Mouse (Mus musculus) liver, embryonic 16.5 days (tissue): Measurements from ENCODE around the gene Btn2a2. TPM values are rescaled to one million over a fixed set of nuclear protein-coding genes. Genes with fewer than 3 reads are reported as not detected.
A peak's percentile ranks its signal among the peaks of the same experiment; 100 is the strongest.

Source experiments
- ATAC-seq: fragments of 200-750 bp; cut with Nextera tagmentation; 2 replicates; pipeline ENCODE4 v1.8.0; 2017; ENCODE audit warnings: low read depth, mild to moderate bottlenecking, moderate number of reproducible peaks, moderate library complexity
- H3K27ac ChIP-seq: fragments of 300-500 bp; sonication (generic); 2 replicates; pipeline ENCODE4 v1.5.1; 2014; ENCODE audit warnings: mild to moderate bottlenecking, low read length
- H3K27me3 ChIP-seq: fragments of 300-500 bp; sonication (generic); 2 replicates; pipeline ENCODE4 v1.6.1; 2014; ENCODE audit warnings: low read depth, low read length, mixed read lengths; ENCODE audit not compliant: control insufficient read depth, insufficient read depth
- H3K36me3 ChIP-seq: fragments of 300-500 bp; sonication (generic); 2 replicates; pipeline ENCODE4 v1.6.1; 2014; ENCODE audit warnings: mild to moderate bottlenecking; ENCODE audit not compliant: control insufficient read depth, insufficient read depth
- H3K4me1 ChIP-seq: fragments of 300-500 bp; sonication (generic); 2 replicates; pipeline ENCODE4 v1.6.1; 2014; ENCODE audit warnings: low read depth, low read length, mixed read lengths; ENCODE audit not compliant: control insufficient read depth
- H3K4me2 ChIP-seq: fragments of 300-500 bp; sonication (generic); 2 replicates; pipeline ENCODE4 v1.6.1; 2014; ENCODE audit warnings: low read depth, low read length, mixed read lengths
- H3K4me3 ChIP-seq: fragments of 300-500 bp; sonication (generic); 2 replicates; pipeline ENCODE4 v1.5.1; 2014; ENCODE audit warnings: low read depth, mild to moderate bottlenecking, low read length
- H3K9ac ChIP-seq: fragments of 300-500 bp; sonication (generic); 2 replicates; pipeline ENCODE4 v1.6.1; 2014; ENCODE audit warnings: low read depth, low read length
- H3K9me3 ChIP-seq: fragments of 300-500 bp; sonication (generic); replicated peaks from 2 replicates; pipeline ENCODE4 v1.6.1; 2016; ENCODE audit warnings: low read length; ENCODE audit not compliant: control insufficient read depth
- WGBS: fragments of 180-500 bp; shearing (Covaris S2); extraction: QIAGEN DNeasy Blood & Tissue Kit; methylation state at CpG from one replicate; pipeline ENCODE4 v1.1.7; 2014; ENCODE audit not compliant: insufficient replicate concordance; 5-methylcytosine and 5-hydroxymethylcytosine counted together
- microRNA-seq: library from miRNA; unstranded; fragments of <30 nt; microRNA quantifications from one replicate; pipeline ENCODE4, GENCODE M21; 2016
- polyA plus RNA-seq: library from polyadenylated mRNA; unstranded; fragments of >200 nt; fragmentation: Nextera tagmentation; extraction: Ambion mirVana; gene quantifications from 2 replicates; pipeline ENCODE4 v1.2.1, GENCODE M21; 2015

The Btn2a2 gene
- polyA plus RNA-seq, 1 experiment from 2014 or later: not detected

- no peak overlapping the region for H3K4me3 ChIP-seq
- no peaks in the 10 kb centered on the region for H3K36me3 ChIP-seq
- ATAC-seq: no peak
- H3K27me3 ChIP-seq: no peaks in the 10 kb centered on the region
- no peak overlapping the region for H3K27ac ChIP-seq
- no peaks in the 10 kb centered on the region for H3K9me3 ChIP-seq
- no peak overlapping the region for H3K9ac ChIP-seq
- 50% methylated on average over 16 of the region's 16 CpGs for WGBS
- H3K4me1 ChIP-seq: peaks cover 32% of the 10 kb centered on the region
- no peak overlapping the region for H3K4me2 ChIP-seq
These were observed 60.3 kb downstream of the Btn2a2 start for GRCm38 (mm10) chr13:23428166-23428993.

Small RNA genes lying within 50 kb of the gene (microRNA-seq; reads per million reads assigned to microRNA genes)
- gene Gm44297 (not detected), gene n-TStga1 (3.4 reads per million, percentile 11 among the genes with 10 or more reads in this experiment)

Other genes with a start within 250 kb of the Btn2a2 start
- gene Vmn1r223, start 241.7 kb downstream of the Btn2a2 start, polyA plus RNA-seq: not detected in 2 replicates
- gene Zfp322a, start 119.6 kb downstream of the Btn2a2 start, polyA plus RNA-seq: 12.0 and 13.1 TPM in 2 replicates
- 4.5 TPM in 2 replicates for gene Abt1, start 65.0 kb downstream of the Btn2a2 start, polyA plus RNA-seq
- gene Btn1a1, start 23.0 kb downstream of the Btn2a2 start, polyA plus RNA-seq: 1.9 and 2.0 TPM in 2 replicates
- gene Hist1h4h, start 42.2 kb upstream of the Btn2a2 start, polyA plus RNA-seq: 5.5 and 9.8 TPM in 2 replicates
- 2.0 and 6.7 TPM in 2 replicates for gene Hist1h2af, start 45.0 kb upstream of the Btn2a2 start, polyA plus RNA-seq
- gene Hist1h3g, start 46.6 kb upstream of the Btn2a2 start, polyA plus RNA-seq: 11.0 and 14.8 TPM in 2 replicates
- 1.1 and 1.8 TPM in 2 replicates for gene Hist1h2bh, start 54.5 kb upstream of the Btn2a2 start, polyA plus RNA-seq
- gene Hist1h3f, start 55.2 kb upstream of the Btn2a2 start, polyA plus RNA-seq: 1.2 and 1.4 TPM in 2 replicates
- 2.4 and 2.9 TPM in 2 replicates for gene Hist1h4f, start 62.8 kb upstream of the Btn2a2 start, polyA plus RNA-seq
- 1.2 and 1.4 TPM in 2 replicates for gene Hist1h1d, start 64.4 kb upstream of the Btn2a2 start, polyA plus RNA-seq
- gene Hist1h3e, start 73.5 kb upstream of the Btn2a2 start, polyA plus RNA-seq: 3.4 and 4.2 TPM in 2 replicates
- 63.6 and 96.6 TPM in 2 replicates for gene Hist1h2ae, start 82.4 kb upstream of the Btn2a2 start, polyA plus RNA-seq
- gene Hist1h2bg, start 82.5 kb upstream of the Btn2a2 start, polyA plus RNA-seq: 10.6 and 13.5 TPM in 2 replicates
- 3.7 and 5.9 TPM in 2 replicates for gene Hist1h2bf, start 85.3 kb upstream of the Btn2a2 start, polyA plus RNA-seq
- gene Hist1h2ad, start 85.5 kb upstream of the Btn2a2 start, polyA plus RNA-seq: 2.2 and 3.8 TPM in 2 replicates
- gene Hist1h3d, start 86.9 kb upstream of the Btn2a2 start, polyA plus RNA-seq: 6.6 and 7.7 TPM in 2 replicates
- gene Hist1h4d, start 92.7 kb upstream of the Btn2a2 start, polyA plus RNA-seq: 126 and 155 TPM in 2 replicates
- 1.9 and 2.0 TPM in 2 replicates for gene Hist1h2be, start 132.3 kb upstream of the Btn2a2 start, polyA plus RNA-seq
- 23.6 and 27.8 TPM in 2 replicates for gene Hist1h1e, start 133.7 kb upstream of the Btn2a2 start, polyA plus RNA-seq
- 1.2 and 1.5 TPM in 2 replicates for gene Hist1h2ac, start 195.1 kb upstream of the Btn2a2 start, polyA plus RNA-seq
- gene Hist1h2bc, start 195.3 kb upstream of the Btn2a2 start, polyA plus RNA-seq: 202 and 220 TPM in 2 replicates
- gene Hist1h1t, start 207.0 kb upstream of the Btn2a2 start, polyA plus RNA-seq: 0.13 TPM in 1 of 2 replicates, not detected in the other
- 6.3 and 8.9 TPM in 2 replicates for gene Hist1h4c, start 209.6 kb upstream of the Btn2a2 start, polyA plus RNA-seq
- 16.0 and 16.3 TPM in 2 replicates for gene Hfe, start 222.0 kb upstream of the Btn2a2 start, polyA plus RNA-seq
- gene Hist1h1c, start 250.0 kb upstream of the Btn2a2 start, polyA plus RNA-seq: 99.6 and 112 TPM in 2 replicates